Mouse (Mus musculus) midbrain, postnatal 0 days (tissue): ENCODE measurements around the gene Tfeb. TPM values are rescaled to one million over a fixed set of nuclear protein-coding genes. Genes with fewer than 3 reads are reported as not detected.

Experiments used
- ATAC-seq: fragments of 200-750 bp; cut with Nextera tagmentation; 2 replicates; pipeline ENCODE4 v1.8.0; 2017; ENCODE audit warnings: moderate number of reproducible peaks, mild to moderate bottlenecking, moderate TSS enrichment, moderate library complexity; ENCODE audit not compliant: low FRiP score
- DNase-seq: peaks from one replicate; pipeline ENCODE4 v3.0.0-alpha.2; 2015; ENCODE audit warnings: low spot score
- H3K27ac ChIP-seq: fragments of 300-500 bp; sonication (generic); 2 replicates; pipeline ENCODE4 v1.5.1; 2014; ENCODE audit warnings: low read depth, mild to moderate bottlenecking, low read length, mixed read lengths
- H3K27me3 ChIP-seq: fragments of 300-500 bp; sonication (generic); 2 replicates; pipeline ENCODE4 v1.6.1; 2014; ENCODE audit warnings: low read length, control low read depth, mixed read lengths; ENCODE audit not compliant: insufficient read depth
- H3K36me3 ChIP-seq: fragments of 300-500 bp; sonication (generic); 2 replicates; pipeline ENCODE4 v1.6.1; 2014; ENCODE audit warnings: low read length, control low read depth, mixed read lengths; ENCODE audit not compliant: insufficient read depth
- H3K4me1 ChIP-seq: fragments of 300-500 bp; sonication (generic); 2 replicates; pipeline ENCODE4 v1.6.1; 2014; ENCODE audit warnings: mild to moderate bottlenecking, control low read depth, antibody characterized with exemption, low read length, mixed read lengths; ENCODE audit not compliant: insufficient read depth
- H3K4me2 ChIP-seq: fragments of 300-500 bp; sonication (generic); 2 replicates; pipeline ENCODE4 v1.6.1; 2014; ENCODE audit warnings: low read depth, mild to moderate bottlenecking, low read length, mixed read lengths; ENCODE audit not compliant: poor library complexity, severe bottlenecking
- H3K4me3 ChIP-seq: fragments of 300-500 bp; sonication (generic); 2 replicates; pipeline ENCODE4 v1.5.1; 2014; ENCODE audit warnings: low read depth, mild to moderate bottlenecking, low read length, moderate library complexity
- H3K9ac ChIP-seq: fragments of 300-500 bp; sonication (generic); replicated peaks from 2 replicates; pipeline ENCODE4 v1.6.1; 2014; ENCODE audit warnings: mild to moderate bottlenecking, low read length, moderate library complexity, mixed read lengths; ENCODE audit not compliant: poor library complexity, severe bottlenecking
- H3K9me3 ChIP-seq: fragments of 300-500 bp; sonication (generic); 2 replicates; pipeline ENCODE4 v1.6.1; 2016; ENCODE audit warnings: low read length, control low read depth
- CTCF ChIP-seq: IDR thresholded peaks from 2 replicates; pipeline ENCODE4 v1.5.1; 2016; ENCODE audit warnings: antibody characterized with exemption, mild to moderate bottlenecking
- WGBS: fragments of 180-500 bp; shearing (Covaris S2); extraction: QIAGEN DNeasy Blood & Tissue Kit; methylation state at CpG from one replicate; pipeline ENCODE4 v1.1.7; 2014; 5-methylcytosine and 5-hydroxymethylcytosine counted together
- polyA plus RNA-seq: library from polyadenylated mRNA; unstranded; fragments of >200 nt; fragmentation: Nextera tagmentation; extraction: Ambion mirVana; gene quantifications from 2 replicates; pipeline ENCODE4 v1.2.1, GENCODE M21; 2015
- total RNA-seq: library from RNA; depleted of rRNA; stranded (reverse); fragments of >200 nt; gene quantifications from 2 replicates; pipeline ENCODE4 v1.2.3, GENCODE M21; 2014

Tfeb gene
- total and polyA plus RNA-seq, 2 experiments from 2014 or later = 4.0 to 9.6 TPM

DNA sequence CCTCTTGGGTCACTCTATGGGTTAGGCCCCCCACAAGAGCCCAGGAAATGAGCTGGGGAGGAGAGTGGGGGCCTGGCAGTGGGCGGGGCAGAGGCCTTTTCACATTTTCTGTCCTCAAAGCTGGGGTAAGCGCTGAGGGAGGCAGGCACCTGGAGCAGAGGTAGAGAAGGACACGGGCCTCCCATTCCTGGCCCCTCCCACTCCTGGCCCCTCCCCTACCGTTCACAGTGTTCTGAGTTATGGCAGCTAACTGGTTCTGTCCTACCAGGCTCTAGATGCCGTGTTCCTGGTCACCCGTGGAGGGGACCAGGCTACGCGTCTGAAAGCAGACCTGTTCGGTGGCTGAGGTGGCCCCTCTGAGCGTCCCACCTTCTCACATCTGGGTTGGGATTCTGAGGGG, 78.6 kb downstream of the Tfeb start:
- Histone ChIP-seq H3K9me3 (no peaks in the 10 kb centered on the region), H3K4me3 (no peak overlapping the region), H3K36me3 (no peaks in the 10 kb centered on the region), H3K4me2 (no peak overlapping the region), H3K27ac (no peak overlapping the region), H3K9ac (no peak overlapping the region), H3K27me3 (no peaks in the 10 kb centered on the region), H3K4me1 (no peaks in the 10 kb centered on the region)
- 59% methylated on average over 10 of the region's 10 CpGs for WGBS
- DNase-seq = no peak
- no peak for ATAC-seq
- TF ChIP-seq CTCF = no peak

DNA sequence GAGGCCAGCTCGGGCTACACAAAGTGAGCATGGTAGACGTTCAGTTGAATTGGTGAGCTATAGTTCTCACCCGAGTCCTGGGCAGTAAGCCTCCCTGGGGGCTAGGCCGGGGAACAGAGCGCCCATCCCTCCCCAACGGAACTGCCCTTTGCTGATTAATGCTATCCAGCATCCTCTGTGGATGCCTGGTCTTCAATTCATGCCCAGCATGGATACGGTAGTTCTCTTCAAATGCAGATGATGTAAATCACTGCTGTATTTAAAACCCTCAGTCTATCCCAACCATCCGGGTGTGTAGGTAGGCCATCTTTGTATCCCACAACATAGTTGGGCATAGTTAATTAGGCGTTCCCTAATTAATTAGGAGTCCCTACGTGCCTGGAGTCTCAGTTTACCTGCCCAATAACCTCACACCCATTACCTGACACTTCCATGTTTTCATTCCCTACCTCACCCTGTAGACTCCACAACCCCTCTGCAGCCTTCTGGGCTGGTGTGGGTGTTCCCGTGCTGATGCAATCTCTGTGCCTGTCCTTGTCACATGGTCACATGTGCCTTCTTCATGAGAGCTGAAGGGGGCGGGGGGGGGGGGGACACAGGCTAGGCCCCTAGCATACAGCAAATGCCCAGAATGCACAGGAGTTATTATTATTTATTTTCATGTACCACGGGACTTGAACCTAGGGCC, 81.4 kb downstream of the Tfeb start:
- no peak overlapping the region for H3K9ac ChIP-seq
- DNase-seq = no peak
- no peaks in the 10 kb centered on the region for H3K4me1 ChIP-seq
- H3K4me2 ChIP-seq = no peak overlapping the region
- H3K4me3 ChIP-seq = no peak overlapping the region
- 85% methylated on average over 13 of the region's 13 CpGs for WGBS
- ATAC-seq = no peak
- H3K36me3 ChIP-seq = no peaks in the 10 kb centered on the region
- no peaks in the 10 kb centered on the region for H3K9me3 ChIP-seq
- no peaks in the 10 kb centered on the region for H3K27me3 ChIP-seq
- H3K27ac ChIP-seq = no peak overlapping the region
- TF ChIP-seq CTCF = no peak

DNA sequence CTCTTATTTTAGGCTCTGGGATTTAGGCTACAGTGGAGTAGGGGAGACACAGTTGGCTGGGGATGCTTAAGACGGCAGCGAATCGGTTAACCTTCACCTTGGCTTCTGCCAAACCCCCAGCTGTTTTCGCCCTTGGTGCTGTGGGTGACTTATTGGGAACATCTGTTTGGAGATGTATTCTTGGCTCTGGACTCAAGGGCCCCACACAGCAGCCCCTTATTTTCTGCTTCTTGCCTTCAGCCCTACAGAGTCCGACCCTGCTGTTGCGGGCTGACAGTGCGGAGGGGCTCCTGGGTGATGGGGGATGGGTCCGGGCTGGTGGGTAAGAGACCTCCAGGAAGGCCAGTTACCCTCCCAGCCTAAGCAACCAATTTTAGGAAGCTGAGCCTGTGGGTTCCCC, 84.5 kb downstream of the Tfeb start:
- WGBS = 69% methylated on average over 8 of the region's 8 CpGs
- no peak for TF ChIP-seq CTCF
- H3K4me2 ChIP-seq = no peak overlapping the region
- H3K27ac ChIP-seq = no peak overlapping the region
- H3K27me3 ChIP-seq = no peaks in the 10 kb centered on the region
- no peak overlapping the region for H3K4me3 ChIP-seq
- H3K4me1 ChIP-seq = no peaks in the 10 kb centered on the region
- ATAC-seq (no peak), DNase-seq (no peak)
- no peaks in the 10 kb centered on the region for H3K36me3 ChIP-seq
- no peak overlapping the region for H3K9ac ChIP-seq
- H3K9me3 ChIP-seq = no peaks in the 10 kb centered on the region

DNA sequence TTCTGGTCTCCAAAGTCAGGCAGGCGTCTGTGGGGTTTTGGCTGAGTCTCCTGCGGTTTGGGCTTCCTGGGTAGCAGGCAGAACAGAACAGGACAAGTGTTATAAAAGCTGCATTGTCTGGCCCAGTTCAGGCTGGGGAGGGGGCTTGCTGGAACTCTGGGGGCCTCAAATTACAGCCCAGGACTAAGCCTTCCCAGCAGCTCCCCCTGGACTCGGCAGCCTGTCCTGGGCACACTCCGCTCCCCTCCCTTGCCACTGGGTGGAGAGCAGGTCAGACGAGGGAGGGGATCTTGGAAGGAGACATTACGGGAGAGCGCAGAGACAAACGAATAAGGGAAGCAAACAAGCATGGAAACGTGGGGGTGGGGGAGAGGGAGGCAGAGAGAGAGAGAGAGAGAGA, 94.3 kb downstream of the Tfeb start:
- 17% methylated on average over 9 of the region's 9 CpGs for whole genome bisulfite sequencing
- Histone ChIP-seq H3K36me3 (no peaks in the 10 kb centered on the region), H3K9ac (no peak overlapping the region), H3K27ac (no peak overlapping the region), H3K27me3 (peaks cover 25% of the 10 kb centered on the region), H3K4me3 (no peak overlapping the region), H3K4me2 (no peak overlapping the region), H3K9me3 (no peaks in the 10 kb centered on the region), H3K4me1 (peaks cover 6% of the 10 kb centered on the region; the same call in 1 of the 2 replicates)
- no peak for ATAC-seq
- TF ChIP-seq CTCF = no peak
- peak; percentile 20 for DNase-seq

DNA sequence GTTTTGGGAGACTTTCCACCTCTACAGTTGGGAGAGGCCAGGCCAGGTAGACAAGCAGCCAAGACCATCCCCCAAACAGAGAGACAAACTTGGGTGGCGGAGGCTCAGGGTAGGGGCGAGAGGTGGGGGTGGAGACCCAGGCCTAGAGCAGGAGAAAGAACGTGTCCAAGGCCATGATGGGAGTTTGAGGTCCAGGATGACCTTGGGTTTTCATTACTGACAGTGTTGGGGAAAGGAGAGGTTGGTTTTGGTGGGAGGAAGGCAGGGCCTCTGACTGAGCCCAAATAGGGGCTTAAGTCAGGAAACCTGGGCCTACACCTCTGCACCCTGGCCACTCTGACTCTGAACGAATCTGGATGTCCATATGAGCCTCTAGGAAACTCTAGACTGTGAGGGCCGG, 94.9 kb downstream of the Tfeb start:
- 50% methylated on average over 5 of the region's 5 CpGs for WGBS
- TF ChIP-seq CTCF = no peak
- H3K36me3 ChIP-seq = no peaks in the 10 kb centered on the region
- H3K4me2 ChIP-seq = peak overlapping the region; percentile 89; the same call in 1 of the 2 replicates
- H3K27ac ChIP-seq = no peak overlapping the region
- H3K27me3 ChIP-seq = peaks cover 25% of the 10 kb centered on the region
- DNase-seq (no peak), ATAC-seq (no peak)
- no peak overlapping the region for H3K9ac ChIP-seq
- no peaks in the 10 kb centered on the region for H3K9me3 ChIP-seq
- peaks cover 6% of the 10 kb centered on the region; the same call in 1 of the 2 replicates for H3K4me1 ChIP-seq
- no peak overlapping the region for H3K4me3 ChIP-seq

DNA sequence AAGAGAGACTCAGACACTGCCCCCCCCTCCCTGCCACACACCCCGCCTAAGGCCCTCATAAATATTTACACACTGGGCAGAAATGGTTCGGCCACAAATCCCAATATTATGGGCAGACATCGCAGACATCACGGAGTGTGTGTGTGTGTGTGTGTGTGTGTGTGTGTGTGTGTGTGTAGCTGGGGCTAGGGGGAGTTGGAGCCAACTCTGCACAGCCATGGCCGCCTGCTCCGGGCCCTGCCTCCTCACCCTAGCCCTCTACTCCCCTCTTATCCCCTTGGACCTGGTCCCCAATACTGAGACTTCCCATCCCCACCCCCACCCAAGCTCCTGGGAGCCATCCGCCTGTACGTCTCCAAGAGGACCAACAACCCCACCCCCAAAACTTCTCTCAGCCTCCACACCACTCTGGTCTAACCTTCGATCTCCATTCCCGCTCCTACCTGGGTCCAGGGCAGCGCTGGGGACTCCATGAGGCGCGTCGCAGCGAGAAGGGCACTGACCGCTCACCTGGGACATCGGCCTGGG, 95.7 kb downstream of the Tfeb start:
- H3K27ac ChIP-seq = no peak overlapping the region
- no peaks in the 10 kb centered on the region for H3K36me3 ChIP-seq
- H3K4me2 ChIP-seq = peak overlapping the region; percentile 89
- peak overlapping the region; percentile 43 for H3K4me3 ChIP-seq
- DNase-seq (no peak), ATAC-seq (0 out of 2 replicates have a peak, but pooled peaks have one; percentile 22)
- H3K27me3 ChIP-seq = peaks cover 25% of the 10 kb centered on the region
- under 1% methylated on average over 17 of the region's 17 CpGs for WGBS
- H3K9ac ChIP-seq = peak overlapping the region; percentile 50; the same call in 1 of the 2 replicates
- TF ChIP-seq CTCF = no peak
- no peaks in the 10 kb centered on the region for H3K9me3 ChIP-seq
- peaks cover 6% of the 10 kb centered on the region; the same call in 1 of the 2 replicates for H3K4me1 ChIP-seq
